Mouse (Mus musculus): ENCODE measurements around the gene Exosc7. TPM values are rescaled to one million over a fixed set of nuclear protein-coding genes. Genes with fewer than 3 reads are reported as not detected.

Exosc7 gene
- polyA plus RNA-seq (2012; ENCODE audit: low replicate concordance): 0.38 and 8.1 TPM in 2 replicates

GRCm38 (mm10) chr9:123112805-123113521 lies at the start of gene Exosc7, which contains the start of gene Zdhhc3:
Exosc7 (plus strand) TSS chr9:123113215.
Zdhhc3 (minus strand) TSS chr9:123113205.

GRCm38 (mm10) chr9:123150241-123151020 lies 37.4 kb downstream of the Exosc7 start, which contains the start of gene Clec3b:
Clec3b (plus strand) TSS chr9:123150946.

Other genes with a start within 250 kb of the Exosc7 start
- 4.2 and 4.5 TPM in 2 replicates for gene Zfp445, start 247.2 kb upstream of the Exosc7 start, polyA plus RNA-seq (2012; ENCODE audit: low replicate concordance)
- gene Zkscan7, start 227.5 kb upstream of the Exosc7 start, polyA plus RNA-seq (2012; ENCODE audit: low replicate concordance): 0.44 and 0.97 TPM in 2 replicates
- 0.08 and 0.42 TPM in 2 replicates for gene Zfp105, start 190.1 kb upstream of the Exosc7 start, polyA plus RNA-seq (2012; ENCODE audit: low replicate concordance)
- 1.5 and 2.4 TPM in 2 replicates for gene 1110059G10Rik, start 162.2 kb upstream of the Exosc7 start, polyA plus RNA-seq (2012; ENCODE audit: low replicate concordance)
- gene Kif15, start 162.2 kb upstream of the Exosc7 start, polyA plus RNA-seq (2012; ENCODE audit: low replicate concordance): 4.0 and 9.8 TPM in 2 replicates
- gene Tmem42, start 91.9 kb upstream of the Exosc7 start, polyA plus RNA-seq (2012; ENCODE audit: low replicate concordance): 0.74 and 2.9 TPM in 2 replicates
- not detected in 2 replicates for gene Tgm4, start 78.5 kb upstream of the Exosc7 start, polyA plus RNA-seq (2012; ENCODE audit: low replicate concordance)
- 65.3 and 82.4 TPM in 2 replicates for gene Zdhhc3, start within 50 bp of the Exosc7 start, polyA plus RNA-seq (2012; ENCODE audit: low replicate concordance)
- gene Clec3b, start 37.7 kb downstream of the Exosc7 start, polyA plus RNA-seq (2012; ENCODE audit: low replicate concordance): 0.80 and 1.5 TPM in 2 replicates
- not detected in 2 replicates for gene Cdcp1, start 102.8 kb downstream of the Exosc7 start, polyA plus RNA-seq (2012; ENCODE audit: low replicate concordance)
- 21.1 and 30.8 TPM in 2 replicates for gene Tmem158, start 147.5 kb downstream of the Exosc7 start, polyA plus RNA-seq (2012; ENCODE audit: low replicate concordance)